Mouse (Mus musculus): Measurements from ENCODE around the gene Ptges3l. TPM values are rescaled to one million over a fixed set of nuclear protein-coding genes. Genes with fewer than 3 reads are reported as not detected.
A peak's percentile ranks its signal among the peaks of the same experiment; 100 is the strongest.

Gene Ptges3l
- polyA plus RNA-seq, 1 experiment from 2014 or later, result 13.4 TPM

GRCm38 (mm10) chr11:101459716-101460115 lies 34.6 kb upstream of the Ptges3l start:
- H3K36me3 ChIP-seq (ENCODE audit: control insufficient read depth, insufficient read depth, low read length), result peaks cover 26% of the 10 kb centered on the region
- H3K27me3 ChIP-seq (ENCODE audit: control insufficient read depth, insufficient read depth, low read length), result no peaks in the 10 kb centered on the region
- H3K9me3 ChIP-seq (ENCODE audit: control insufficient read depth, low read length), result no peaks in the 10 kb centered on the region
- H3K4me1 ChIP-seq (replicated peaks; ENCODE audit: control insufficient read depth, insufficient read depth), result peaks cover 12% of the 10 kb centered on the region
- no peak overlapping the region for H3K4me3 ChIP-seq (ENCODE audit: low read depth, low read length)
- no peak overlapping the region for H3K4me2 ChIP-seq (replicated peaks; ENCODE audit: low read depth)
- WGBS, result 59% methylated on average over 3 of the region's 6 CpGs
- TF ChIP-seq EP300 (optimal IDR thresholded peaks at IDR 0.05), result no peak
- TF ChIP-seq CTCF (IDR thresholded peaks at IDR 0.05; ENCODE audit: low read depth), result no peak
- H3K27ac ChIP-seq (replicated peaks), result no peak overlapping the region
- ATAC-seq (ENCODE audit: low FRiP score, low TSS enrichment) (peak; percentile 22; the same call in 1 of the 2 replicates), DNase-seq (ENCODE audit: low spot score) (no peak)
- H3K9ac ChIP-seq (ENCODE audit: low read length), result no peak overlapping the region

- WGBS, result 83% methylated on average over 12 of the region's 12 CpGs
- TF ChIP-seq EP300 (optimal IDR thresholded peaks at IDR 0.05) (no peak), CTCF (IDR thresholded peaks at IDR 0.05; ENCODE audit: low read depth) (no peak)
- Histone ChIP-seq H3K9me3 (ENCODE audit: control insufficient read depth, low read length) (no peaks in the 10 kb centered on the region), H3K27me3 (ENCODE audit: control insufficient read depth, insufficient read depth, low read length) (no peaks in the 10 kb centered on the region), H3K36me3 (ENCODE audit: control insufficient read depth, insufficient read depth, low read length) (peaks cover 26% of the 10 kb centered on the region), H3K27ac (replicated peaks) (no peak overlapping the region), H3K4me1 (replicated peaks; ENCODE audit: control insufficient read depth, insufficient read depth) (peaks cover 6% of the 10 kb centered on the region; the same call in 1 of the 2 replicates), H3K4me2 (replicated peaks; ENCODE audit: low read depth) (no peak overlapping the region), H3K4me3 (ENCODE audit: low read depth, low read length) (no peak overlapping the region), H3K9ac (ENCODE audit: low read length) (no peak overlapping the region)
- ATAC-seq (ENCODE audit: low FRiP score, low TSS enrichment), result no peak
- DNase-seq (ENCODE audit: low spot score), result no peak
These were observed 33.1 kb upstream of the Ptges3l start for GRCm38 (mm10) chr11:101458217-101458616.

GRCm38 (mm10) chr11:101457631-101458030 lies 32.5 kb upstream of the Ptges3l start:
- no peaks in the 10 kb centered on the region for H3K9me3 ChIP-seq (ENCODE audit: control insufficient read depth, low read length)
- TF ChIP-seq CTCF (IDR thresholded peaks at IDR 0.05; ENCODE audit: low read depth) (no peak), EP300 (optimal IDR thresholded peaks at IDR 0.05) (no peak)

GRCm38 (mm10) chr11:101455627-101456026 lies 30.5 kb upstream of the Ptges3l start:
- TF ChIP-seq CTCF (IDR thresholded peaks at IDR 0.05; ENCODE audit: low read depth) (no peak), EP300 (optimal IDR thresholded peaks at IDR 0.05) (no peak)
- Histone ChIP-seq H3K9me3 (ENCODE audit: control insufficient read depth, low read length) (no peaks in the 10 kb centered on the region), H3K9ac (ENCODE audit: low read length) (no peak overlapping the region), H3K4me1 (replicated peaks; ENCODE audit: control insufficient read depth, insufficient read depth) (0 out of 2 replicates have a peak, but pooled peaks cover 2% of the 10 kb centered on the region), H3K36me3 (ENCODE audit: control insufficient read depth, insufficient read depth, low read length) (peaks cover 20% of the 10 kb centered on the region), H3K4me2 (replicated peaks; ENCODE audit: low read depth) (no peak overlapping the region), H3K27ac (replicated peaks) (no peak overlapping the region), H3K27me3 (ENCODE audit: control insufficient read depth, insufficient read depth, low read length) (no peaks in the 10 kb centered on the region), H3K4me3 (ENCODE audit: low read depth, low read length) (no peak overlapping the region)
- no peak for DNase-seq (ENCODE audit: low spot score)
- no peak for ATAC-seq (ENCODE audit: low FRiP score, low TSS enrichment)
- WGBS, result 57% methylated on average over 7 of the region's 7 CpGs

More at GRCm38 (mm10) chr11:101457631-101458030, 32.5 kb upstream of the Ptges3l start:
- Histone ChIP-seq H3K27me3 (ENCODE audit: control insufficient read depth, insufficient read depth, low read length) (no peaks in the 10 kb centered on the region), H3K36me3 (ENCODE audit: control insufficient read depth, insufficient read depth, low read length) (peaks cover 26% of the 10 kb centered on the region), H3K9ac (ENCODE audit: low read length) (no peak overlapping the region), H3K27ac (replicated peaks) (no peak overlapping the region), H3K4me3 (ENCODE audit: low read depth, low read length) (no peak overlapping the region), H3K4me1 (replicated peaks; ENCODE audit: control insufficient read depth, insufficient read depth) (peaks cover 4% of the 10 kb centered on the region; the same call in 1 of the 2 replicates), H3K4me2 (replicated peaks; ENCODE audit: low read depth) (no peak overlapping the region)
- WGBS, result 87% methylated on average over 9 of the region's 9 CpGs
- ATAC-seq (ENCODE audit: low FRiP score, low TSS enrichment) (no peak), DNase-seq (ENCODE audit: low spot score) (no peak)

- H3K27me3 ChIP-seq (ENCODE audit: control insufficient read depth, insufficient read depth, low read length), result no peaks in the 10 kb centered on the region
- H3K36me3 ChIP-seq (ENCODE audit: control insufficient read depth, insufficient read depth, low read length), result peaks cover 15% of the 10 kb centered on the region
- H3K4me2 ChIP-seq (replicated peaks; ENCODE audit: low read depth), result no peak overlapping the region
- H3K9me3 ChIP-seq (ENCODE audit: control insufficient read depth, low read length), result no peaks in the 10 kb centered on the region
- DNase-seq (ENCODE audit: low spot score) (peak; percentile 59), ATAC-seq (ENCODE audit: low FRiP score, low TSS enrichment) (peak; percentile 34; the same call in 1 of the 2 replicates)
- no peak overlapping the region for H3K27ac ChIP-seq (replicated peaks)
- no peak overlapping the region for H3K9ac ChIP-seq (ENCODE audit: low read length)
- WGBS, result 53% methylated on average over 6 of the region's 6 CpGs
- TF ChIP-seq EP300 (optimal IDR thresholded peaks at IDR 0.05) (no peak), CTCF (IDR thresholded peaks at IDR 0.05; ENCODE audit: low read depth) (no peak)
- no peak overlapping the region for H3K4me3 ChIP-seq (ENCODE audit: low read depth, low read length)
- H3K4me1 ChIP-seq (replicated peaks; ENCODE audit: control insufficient read depth, insufficient read depth), result 0 out of 2 replicates have a peak, but pooled peaks cover 2% of the 10 kb centered on the region
These were observed 29.6 kb upstream of the Ptges3l start for GRCm38 (mm10) chr11:101454702-101455101.

GRCm38 (mm10) chr11:101452093-101452774 lies 27.1 kb upstream of the Ptges3l start:
- TF ChIP-seq EP300 (optimal IDR thresholded peaks at IDR 0.05) (no peak), CTCF (IDR thresholded peaks at IDR 0.05; ENCODE audit: low read depth) (no peak)
- DNase-seq (ENCODE audit: low spot score), result no peak
- peaks cover 4% of the 10 kb centered on the region; the same call in 1 of the 2 replicates for H3K36me3 ChIP-seq (ENCODE audit: control insufficient read depth, insufficient read depth, low read length)
- no peaks in the 10 kb centered on the region for H3K27me3 ChIP-seq (ENCODE audit: control insufficient read depth, insufficient read depth, low read length)
- H3K9me3 ChIP-seq (ENCODE audit: control insufficient read depth, low read length), result no peaks in the 10 kb centered on the region
- H3K4me2 ChIP-seq (replicated peaks; ENCODE audit: low read depth), result no peak overlapping the region
- H3K27ac ChIP-seq (replicated peaks), result no peak overlapping the region
- H3K9ac ChIP-seq (ENCODE audit: low read length), result no peak overlapping the region
- H3K4me3 ChIP-seq (ENCODE audit: low read depth, low read length), result no peak overlapping the region
- 0 out of 2 replicates have a peak, but pooled peaks cover 4% of the 10 kb centered on the region for H3K4me1 ChIP-seq (replicated peaks; ENCODE audit: control insufficient read depth, insufficient read depth)
- 58% methylated on average over 10 of the region's 10 CpGs for WGBS
- no peak for ATAC-seq (ENCODE audit: low FRiP score, low TSS enrichment)
